Mouse (Mus musculus) neural tube, embryonic 15.5 days (tissue): ENCODE results near the gene Ank3. TPM values are rescaled to one million over a fixed set of nuclear protein-coding genes. Genes with fewer than 3 reads are reported as not detected.
A peak's percentile ranks its signal among the peaks of the same experiment; 100 is the strongest.

Experiments used
- ATAC-seq: fragments of 200-750 bp; cut with Nextera tagmentation; 2 replicates; pipeline ENCODE4 v1.8.0; 2017; ENCODE audit warnings: mild to moderate bottlenecking, moderate TSS enrichment, moderate library complexity; ENCODE audit not compliant: low FRiP score
- H3K27ac ChIP-seq: fragments of 300-500 bp; sonication (generic); replicated peaks from 2 replicates; pipeline ENCODE4 v1.5.1; 2015; ENCODE audit warnings: mild to moderate bottlenecking, inconsistent platforms
- H3K27me3 ChIP-seq: fragments of 300-500 bp; sonication (generic); replicated peaks from 2 replicates; pipeline ENCODE4 v1.6.1; 2015; ENCODE audit warnings: inconsistent platforms
- H3K36me3 ChIP-seq: fragments of 300-500 bp; sonication (generic); 2 replicates; pipeline ENCODE4 v1.6.1; 2015; ENCODE audit warnings: inconsistent platforms
- H3K4me1 ChIP-seq: fragments of 300-500 bp; sonication (generic); 2 replicates; pipeline ENCODE4 v1.6.1; 2015; ENCODE audit warnings: inconsistent platforms
- H3K4me2 ChIP-seq: fragments of 300-500 bp; sonication (generic); 2 replicates; pipeline ENCODE4 v1.6.1; 2015; ENCODE audit warnings: inconsistent platforms, mild to moderate bottlenecking, moderate library complexity
- H3K4me3 ChIP-seq: fragments of 300-500 bp; sonication (generic); replicated peaks from 2 replicates; pipeline ENCODE4 v1.5.1; 2015; ENCODE audit warnings: mild to moderate bottlenecking, inconsistent platforms
- H3K9ac ChIP-seq: fragments of 300-500 bp; sonication (generic); replicated peaks from 2 replicates; pipeline ENCODE4 v1.6.1; 2015; ENCODE audit warnings: mild to moderate bottlenecking, inconsistent platforms
- H3K9me3 ChIP-seq: fragments of 300-500 bp; sonication (generic); replicated peaks from 2 replicates; pipeline ENCODE4 v1.6.1; 2016; ENCODE audit warnings: inconsistent platforms
- WGBS: fragments of 180-500 bp; shearing (Covaris S2); methylation state at CpG from one replicate; pipeline ENCODE4 v1.1.7; 2015; ENCODE audit warnings: mixed read lengths; 5-methylcytosine and 5-hydroxymethylcytosine counted together
- polyA plus RNA-seq: library from polyadenylated mRNA; unstranded; fragments of >200 nt; fragmentation: Nextera tagmentation; extraction: Ambion mirVana; gene quantifications from 2 replicates; pipeline ENCODE4 v1.2.1, GENCODE M21; 2015

The Ank3 gene
- polyA plus RNA-seq, 1 experiment from 2014 or later, result 89.5 TPM

GRCm38 (mm10) chr10:69632885-69633284 lies 234.3 kb downstream of the Ank3 start:
- Histone ChIP-seq H3K4me2 (no peak overlapping the region), H3K27me3 (no peaks in the 10 kb centered on the region), H3K9ac (no peak overlapping the region), H3K4me3 (no peak overlapping the region), H3K4me1 (peaks cover 64% of the 10 kb centered on the region), H3K36me3 (no peaks in the 10 kb centered on the region), H3K9me3 (no peaks in the 10 kb centered on the region), H3K27ac (no peak overlapping the region; the same call in 1 of the 2 replicates)
- no peak for ATAC-seq
- WGBS, result 85% methylated on average over 8 of the region's 8 CpGs

- Histone ChIP-seq H3K4me3 (no peak overlapping the region), H3K4me2 (no peak overlapping the region), H3K4me1 (peaks cover 70% of the 10 kb centered on the region), H3K9ac (no peak overlapping the region), H3K9me3 (no peaks in the 10 kb centered on the region), H3K27ac (peak overlapping the region; percentile 49), H3K27me3 (no peaks in the 10 kb centered on the region), H3K36me3 (no peaks in the 10 kb centered on the region)
- WGBS, result 43% methylated on average over 5 of the region's 5 CpGs
- no peak for ATAC-seq
These were observed 236.3 kb downstream of the Ank3 start for GRCm38 (mm10) chr10:69634891-69635290.

- ATAC-seq, result peak; percentile 37; the same call in 1 of the 2 replicates
- Histone ChIP-seq H3K27ac (peak overlapping the region; percentile 49; the same call in 1 of the 2 replicates), H3K9me3 (no peaks in the 10 kb centered on the region), H3K36me3 (no peaks in the 10 kb centered on the region), H3K9ac (no peak overlapping the region), H3K4me1 (peaks cover 61% of the 10 kb centered on the region), H3K27me3 (no peaks in the 10 kb centered on the region), H3K4me2 (no peak overlapping the region), H3K4me3 (no peak overlapping the region)
- WGBS, result 27% methylated on average over 11 of the region's 11 CpGs
These were observed 237.5 kb downstream of the Ank3 start for GRCm38 (mm10) chr10:69635910-69636656.

GRCm38 (mm10) chr10:69639138-69639537 lies 240.6 kb downstream of the Ank3 start:
- no peaks in the 10 kb centered on the region for H3K9me3 ChIP-seq
- H3K4me3 ChIP-seq, result no peak overlapping the region

GRCm38 (mm10) chr10:69640617-69641016 lies 242.0 kb downstream of the Ank3 start:
- WGBS, result 70% methylated on average over 4 of the region's 4 CpGs
- H3K36me3 ChIP-seq, result no peaks in the 10 kb centered on the region
- H3K9me3 ChIP-seq, result no peaks in the 10 kb centered on the region
- H3K27me3 ChIP-seq, result no peaks in the 10 kb centered on the region
- H3K9ac ChIP-seq, result no peak overlapping the region
- H3K27ac ChIP-seq, result no peak overlapping the region
- ATAC-seq, result no peak
- no peak overlapping the region for H3K4me2 ChIP-seq
- peaks cover 42% of the 10 kb centered on the region for H3K4me1 ChIP-seq
- H3K4me3 ChIP-seq, result no peak overlapping the region

More at GRCm38 (mm10) chr10:69639138-69639537, 240.6 kb downstream of the Ank3 start:
- Histone ChIP-seq H3K36me3 (no peaks in the 10 kb centered on the region), H3K27me3 (no peaks in the 10 kb centered on the region), H3K4me1 (peaks cover 54% of the 10 kb centered on the region), H3K27ac (no peak overlapping the region), H3K4me2 (no peak overlapping the region), H3K9ac (no peak overlapping the region)
- 85% methylated on average over 6 of the region's 6 CpGs for WGBS
- no peak for ATAC-seq

GRCm38 (mm10) chr10:69643481-69643880 lies 244.9 kb downstream of the Ank3 start:
- Histone ChIP-seq H3K9me3 (no peaks in the 10 kb centered on the region), H3K27me3 (no peaks in the 10 kb centered on the region), H3K4me1 (peaks cover 13% of the 10 kb centered on the region), H3K27ac (no peak overlapping the region; the same call in 1 of the 2 replicates), H3K36me3 (no peaks in the 10 kb centered on the region), H3K9ac (no peak overlapping the region), H3K4me2 (no peak overlapping the region), H3K4me3 (no peak overlapping the region)
- 59% methylated on average over 3 of the region's 3 CpGs for whole genome bisulfite sequencing
- ATAC-seq, result no peak

GRCm38 (mm10) chr10:69643986-69644385 lies 245.4 kb downstream of the Ank3 start:
- 0 out of 2 replicates have a peak overlapping the region, but pooled peaks have one; percentile 9 for H3K27ac ChIP-seq
- H3K4me3 ChIP-seq, result no peak overlapping the region
- H3K9ac ChIP-seq, result no peak overlapping the region
- no peak overlapping the region for H3K4me2 ChIP-seq
- 75% methylated on average over 6 of the region's 6 CpGs for WGBS
- peaks cover 8% of the 10 kb centered on the region for H3K4me1 ChIP-seq
- H3K9me3 ChIP-seq, result no peaks in the 10 kb centered on the region
- no peak for ATAC-seq
- no peaks in the 10 kb centered on the region for H3K27me3 ChIP-seq
- H3K36me3 ChIP-seq, result no peaks in the 10 kb centered on the region

GRCm38 (mm10) chr10:69645311-69645802 lies 246.8 kb downstream of the Ank3 start:
- H3K36me3 ChIP-seq, result no peaks in the 10 kb centered on the region
- H3K4me3 ChIP-seq, result no peak overlapping the region
- H3K4me2 ChIP-seq, result no peak overlapping the region
- 86% methylated on average over 5 of the region's 5 CpGs for WGBS
- peaks cover 12% of the 10 kb centered on the region for H3K4me1 ChIP-seq
- no peak for ATAC-seq
- H3K9me3 ChIP-seq, result no peaks in the 10 kb centered on the region
- H3K9ac ChIP-seq, result no peak overlapping the region
- H3K27ac ChIP-seq, result no peak overlapping the region
- no peaks in the 10 kb centered on the region for H3K27me3 ChIP-seq

- Histone ChIP-seq H3K27ac (no peak overlapping the region), H3K9ac (no peak overlapping the region), H3K9me3 (no peaks in the 10 kb centered on the region), H3K4me1 (peaks cover 16% of the 10 kb centered on the region), H3K36me3 (no peaks in the 10 kb centered on the region), H3K27me3 (no peaks in the 10 kb centered on the region), H3K4me2 (no peak overlapping the region), H3K4me3 (no peak overlapping the region)
- ATAC-seq, result no peak
- 96% methylated on average over 9 of the region's 9 CpGs for WGBS
These were observed 247.4 kb downstream of the Ank3 start for GRCm38 (mm10) chr10:69645929-69646328.

GRCm38 (mm10) chr10:69650074-69650473 lies 251.5 kb downstream of the Ank3 start:
- H3K27ac ChIP-seq, result 0 out of 2 replicates have a peak overlapping the region, but pooled peaks have one; percentile 23
- ATAC-seq, result no peak
- H3K9ac ChIP-seq, result no peak overlapping the region
- no peak overlapping the region for H3K4me2 ChIP-seq
- WGBS, result 41% methylated on average over 4 of the region's 4 CpGs
- no peaks in the 10 kb centered on the region for H3K9me3 ChIP-seq
- no peaks in the 10 kb centered on the region for H3K36me3 ChIP-seq
- peaks cover 36% of the 10 kb centered on the region for H3K4me1 ChIP-seq
- no peaks in the 10 kb centered on the region for H3K27me3 ChIP-seq
- no peak overlapping the region for H3K4me3 ChIP-seq

- H3K27me3 ChIP-seq, result no peaks in the 10 kb centered on the region
- H3K9ac ChIP-seq, result no peak overlapping the region
- no peak overlapping the region for H3K4me2 ChIP-seq
- H3K27ac ChIP-seq, result no peak overlapping the region
- H3K4me1 ChIP-seq, result peaks cover 60% of the 10 kb centered on the region
- H3K9me3 ChIP-seq, result no peaks in the 10 kb centered on the region
- no peak for ATAC-seq
- no peaks in the 10 kb centered on the region for H3K36me3 ChIP-seq
- 70% methylated on average over 5 of the region's 5 CpGs for WGBS
- H3K4me3 ChIP-seq, result no peak overlapping the region
These were observed 254.1 kb downstream of the Ank3 start for GRCm38 (mm10) chr10:69652660-69653059.

- Histone ChIP-seq H3K27ac (no peak overlapping the region), H3K4me1 (peaks cover 64% of the 10 kb centered on the region), H3K9me3 (no peaks in the 10 kb centered on the region), H3K4me2 (no peak overlapping the region), H3K9ac (no peak overlapping the region), H3K36me3 (no peaks in the 10 kb centered on the region), H3K27me3 (no peaks in the 10 kb centered on the region), H3K4me3 (no peak overlapping the region)
- 18% methylated on average over 5 of the region's 5 CpGs for WGBS
- ATAC-seq, result no peak
These were observed 254.6 kb downstream of the Ank3 start for GRCm38 (mm10) chr10:69653121-69653677.
